Mouse (Mus musculus): Measurements from ENCODE around the gene 1520401A03Rik. TPM values are rescaled to one million over a fixed set of nuclear protein-coding genes. Genes with fewer than 3 reads are reported as not detected.
A peak's percentile ranks its signal among the peaks of the same experiment; 100 is the strongest.

Gene 1520401A03Rik
- total and polyA plus RNA-seq, 2 experiments from 2014 or later = not detected

DNA sequence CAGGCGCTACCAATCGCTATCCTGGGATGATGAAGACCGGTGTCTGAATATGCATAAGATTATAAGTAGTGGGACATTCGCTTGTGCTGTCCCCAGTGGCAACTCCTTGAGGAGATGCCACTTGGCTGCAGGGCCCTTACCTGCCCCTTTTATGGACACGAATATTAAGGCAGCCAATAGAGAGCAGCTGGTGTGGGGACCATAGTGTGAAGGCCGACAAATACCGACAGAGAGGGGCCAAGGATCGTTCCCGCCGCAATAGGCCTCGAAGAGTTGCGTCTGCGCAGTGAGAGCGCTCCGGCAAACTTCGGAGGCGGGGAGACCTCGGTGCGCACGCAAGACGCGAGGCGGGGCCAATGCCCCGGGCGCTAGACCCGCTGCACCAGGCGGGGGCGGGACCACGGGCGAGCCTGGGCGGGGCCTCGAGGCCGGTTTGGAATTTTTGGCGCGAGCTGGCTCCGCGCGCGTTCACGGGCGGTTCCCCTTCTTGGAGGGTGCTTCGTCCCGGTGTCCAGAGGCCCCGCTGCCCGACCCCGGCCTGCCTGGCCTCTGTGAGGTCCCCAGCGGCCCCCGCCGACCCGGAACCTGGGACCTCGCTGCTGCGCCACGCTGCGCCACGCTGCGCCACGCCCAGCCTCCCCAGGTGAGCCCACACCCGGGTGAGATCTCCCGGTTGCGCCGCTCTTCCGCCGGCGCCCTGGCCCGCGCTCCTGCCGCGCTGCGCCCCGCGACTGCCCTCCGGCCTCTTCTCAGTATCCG is 3.6 kb upstream of the 1520401A03Rik start, which contains the start of gene Pkmyt1:
Pkmyt1 (plus strand) TSS at position 338 of the 759 bp plus-strand sequence.
- Histone ChIP-seq H3K4me1 (ENCODE audit: insufficient read depth, low read length) (0 out of 2 replicates have a peak, but pooled peaks cover 5% of the 10 kb centered on the region), H3K9me3 (ENCODE audit: low read length) (no peaks in the 10 kb centered on the region), H3K9ac (replicated peaks; ENCODE audit: low read length, poor library complexity, severe bottlenecking) (peak within 1 kb of the TSS; percentile 69), H3K27ac (ENCODE audit: low read depth, low read length) (peak within 1 kb of the TSS; percentile 72), H3K4me2 (ENCODE audit: low read depth, low read length, poor library complexity, severe bottlenecking) (peak within 1 kb of the TSS; percentile 95), H3K4me3 (ENCODE audit: low read depth, low read length) (peak within 1 kb of the TSS; percentile 86), H3K36me3 (ENCODE audit: insufficient read depth, low read length) (no peaks in the 10 kb centered on the region), H3K27me3 (ENCODE audit: insufficient read depth, low read length) (no peaks in the 10 kb centered on the region)
- TF ChIP-seq CTCF (IDR thresholded peaks at IDR 0.05) = 0 out of 2 replicates have a peak, but pooled peaks have one; percentile 20
- ATAC-seq (ENCODE audit: low FRiP score) = peak; percentile 93
- DNase-seq (ENCODE audit: low spot score) = peak; percentile 96
- 1% methylated on average over 61 of the region's 73 CpGs for WGBS

DNA sequence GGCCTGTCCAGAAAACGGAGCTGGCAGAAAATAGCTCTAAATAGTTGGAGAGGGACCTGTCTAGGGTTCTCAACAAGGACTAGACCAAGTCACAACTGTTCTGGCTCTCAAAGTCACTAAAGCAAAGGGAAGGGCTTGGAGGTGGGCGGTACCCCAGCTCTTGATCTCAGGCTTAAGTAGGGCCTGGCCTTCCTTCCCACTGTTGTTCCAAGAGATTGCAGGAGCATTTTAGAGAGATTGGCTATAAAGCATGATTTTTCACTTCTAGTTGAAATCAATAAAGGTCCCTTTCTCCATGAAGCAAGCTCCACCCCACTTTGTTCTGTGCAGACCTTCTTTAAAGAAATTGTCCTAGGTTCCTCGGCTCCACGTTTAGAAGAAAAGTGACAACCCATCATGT is 2.9 kb upstream of the 1520401A03Rik start:
- no peaks in the 10 kb centered on the region for H3K9me3 ChIP-seq (ENCODE audit: low read length)
- no peaks in the 10 kb centered on the region for H3K27me3 ChIP-seq (ENCODE audit: insufficient read depth, low read length)
- no peak for TF ChIP-seq CTCF (IDR thresholded peaks at IDR 0.05)
- DNase-seq (ENCODE audit: low spot score) (no peak), ATAC-seq (ENCODE audit: low FRiP score) (no peak)
- 0 out of 2 replicates have a peak, but pooled peaks cover 5% of the 10 kb centered on the region for H3K4me1 ChIP-seq (ENCODE audit: insufficient read depth, low read length)
- peak overlapping the region; percentile 72 for H3K27ac ChIP-seq (ENCODE audit: low read depth, low read length)
- H3K4me3 ChIP-seq (ENCODE audit: low read depth, low read length) = peak overlapping the region; percentile 86; the same call in 1 of the 2 replicates
- peak overlapping the region; percentile 69 for H3K9ac ChIP-seq (replicated peaks; ENCODE audit: low read length, poor library complexity, severe bottlenecking)
- H3K36me3 ChIP-seq (ENCODE audit: insufficient read depth, low read length) = no peaks in the 10 kb centered on the region
- WGBS = 63% methylated on average over 4 of the region's 4 CpGs
- H3K4me2 ChIP-seq (ENCODE audit: low read depth, low read length, poor library complexity, severe bottlenecking) = peak overlapping the region; percentile 95

DNA sequence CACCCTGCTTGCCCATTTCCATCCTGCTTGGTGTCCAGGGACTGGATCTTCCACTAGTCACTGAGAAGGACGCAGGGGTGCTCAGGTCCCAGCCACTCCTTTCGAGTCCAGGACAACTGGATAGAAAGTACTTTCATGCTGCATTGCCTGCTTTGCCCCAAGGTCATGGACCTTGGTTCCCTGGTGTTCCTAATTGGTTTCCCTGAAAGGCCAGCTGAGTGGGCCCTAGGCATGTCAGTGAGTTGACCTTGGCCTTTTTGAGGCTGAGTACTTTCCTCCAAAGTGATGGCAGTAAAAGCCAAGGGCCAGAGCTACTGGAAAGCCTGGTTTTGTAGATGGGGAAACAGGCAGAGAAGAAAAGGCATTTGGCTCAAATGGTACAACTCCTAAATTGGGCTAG is 697 bp downstream of the 1520401A03Rik start:
- TF ChIP-seq CTCF (IDR thresholded peaks at IDR 0.05) = no peak
- no peak overlapping the region for H3K27ac ChIP-seq (ENCODE audit: low read depth, low read length)
- H3K9ac ChIP-seq (replicated peaks; ENCODE audit: low read length, poor library complexity, severe bottlenecking) = no peak overlapping the region
- H3K4me2 ChIP-seq (ENCODE audit: low read depth, low read length, poor library complexity, severe bottlenecking) = no peak overlapping the region
- 0 out of 2 replicates have a peak, but pooled peaks cover 5% of the 10 kb centered on the region for H3K4me1 ChIP-seq (ENCODE audit: insufficient read depth, low read length)
- H3K27me3 ChIP-seq (ENCODE audit: insufficient read depth, low read length) = no peaks in the 10 kb centered on the region
- WGBS = 69% methylated on average over 2 of the region's 2 CpGs
- H3K36me3 ChIP-seq (ENCODE audit: insufficient read depth, low read length) = no peaks in the 10 kb centered on the region
- no peak overlapping the region for H3K4me3 ChIP-seq (ENCODE audit: low read depth, low read length)
- no peaks in the 10 kb centered on the region for H3K9me3 ChIP-seq (ENCODE audit: low read length)
- no peak for ATAC-seq (ENCODE audit: low FRiP score)
- no peak for DNase-seq (ENCODE audit: low spot score)

DNA sequence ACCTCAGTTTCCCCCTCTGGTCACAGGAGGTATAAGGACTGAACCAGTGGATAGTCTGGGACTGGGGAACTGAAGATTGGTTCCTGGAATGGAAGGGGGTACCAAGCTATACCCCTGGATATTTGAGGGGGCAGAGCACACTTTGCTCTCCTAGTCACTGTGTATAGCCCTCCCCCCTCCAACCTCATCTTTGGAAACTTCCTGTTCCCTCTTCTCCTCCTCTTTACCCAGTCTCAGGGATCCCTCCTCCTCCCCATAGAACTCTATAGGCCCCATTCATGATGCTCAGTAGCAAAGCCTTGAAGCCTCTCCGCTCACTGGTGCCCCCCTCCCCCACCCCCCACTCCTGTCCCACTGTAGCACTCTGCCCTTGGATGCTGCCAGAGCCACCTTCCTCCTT is 3.1 kb downstream of the 1520401A03Rik start:
- Histone ChIP-seq H3K36me3 (ENCODE audit: insufficient read depth, low read length) (no peaks in the 10 kb centered on the region), H3K27ac (ENCODE audit: low read depth, low read length) (no peak overlapping the region), H3K4me2 (ENCODE audit: low read depth, low read length, poor library complexity, severe bottlenecking) (no peak overlapping the region), H3K9me3 (ENCODE audit: low read length) (no peaks in the 10 kb centered on the region), H3K27me3 (ENCODE audit: insufficient read depth, low read length) (no peaks in the 10 kb centered on the region), H3K4me1 (ENCODE audit: insufficient read depth, low read length) (no peaks in the 10 kb centered on the region), H3K9ac (replicated peaks; ENCODE audit: low read length, poor library complexity, severe bottlenecking) (no peak overlapping the region), H3K4me3 (ENCODE audit: low read depth, low read length) (no peak overlapping the region)
- DNase-seq (ENCODE audit: low spot score) (no peak), ATAC-seq (ENCODE audit: low FRiP score) (no peak)
- WGBS = 42% methylated on average over 1 of the region's 1 CpGs
- no peak for TF ChIP-seq CTCF (IDR thresholded peaks at IDR 0.05)

DNA sequence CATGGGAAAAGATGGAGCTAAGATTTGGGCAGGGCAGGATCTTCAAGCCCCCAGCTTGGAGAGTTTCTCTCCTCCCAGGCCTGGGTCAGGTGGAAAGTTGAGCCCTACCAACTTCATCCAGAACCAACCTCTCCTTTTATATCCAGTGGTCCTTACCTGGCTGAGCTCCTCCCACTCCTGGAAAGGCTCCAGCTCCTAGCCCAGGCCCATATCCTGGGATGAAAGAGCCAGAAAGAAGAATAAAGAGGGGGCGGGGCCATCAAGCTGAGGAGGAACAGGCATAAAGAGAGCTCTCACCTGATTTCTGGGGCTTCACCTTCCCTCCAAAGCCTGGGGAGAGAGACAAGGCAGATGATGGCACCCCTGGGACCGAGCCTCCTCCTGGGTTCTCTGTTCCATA is 5.6 kb downstream of the 1520401A03Rik start:
- DNase-seq (ENCODE audit: low spot score) (no peak), ATAC-seq (ENCODE audit: low FRiP score) (no peak)
- Histone ChIP-seq H3K9me3 (ENCODE audit: low read length) (no peaks in the 10 kb centered on the region), H3K27ac (ENCODE audit: low read depth, low read length) (no peak overlapping the region), H3K4me3 (ENCODE audit: low read depth, low read length) (no peak overlapping the region), H3K36me3 (ENCODE audit: insufficient read depth, low read length) (no peaks in the 10 kb centered on the region), H3K27me3 (ENCODE audit: insufficient read depth, low read length) (no peaks in the 10 kb centered on the region), H3K4me2 (ENCODE audit: low read depth, low read length, poor library complexity, severe bottlenecking) (no peak overlapping the region), H3K9ac (replicated peaks; ENCODE audit: low read length, poor library complexity, severe bottlenecking) (no peak overlapping the region), H3K4me1 (ENCODE audit: insufficient read depth, low read length) (no peaks in the 10 kb centered on the region)
- no peak for TF ChIP-seq CTCF (IDR thresholded peaks at IDR 0.05)
- 58% methylated on average over 2 of the region's 2 CpGs for WGBS

DNA sequence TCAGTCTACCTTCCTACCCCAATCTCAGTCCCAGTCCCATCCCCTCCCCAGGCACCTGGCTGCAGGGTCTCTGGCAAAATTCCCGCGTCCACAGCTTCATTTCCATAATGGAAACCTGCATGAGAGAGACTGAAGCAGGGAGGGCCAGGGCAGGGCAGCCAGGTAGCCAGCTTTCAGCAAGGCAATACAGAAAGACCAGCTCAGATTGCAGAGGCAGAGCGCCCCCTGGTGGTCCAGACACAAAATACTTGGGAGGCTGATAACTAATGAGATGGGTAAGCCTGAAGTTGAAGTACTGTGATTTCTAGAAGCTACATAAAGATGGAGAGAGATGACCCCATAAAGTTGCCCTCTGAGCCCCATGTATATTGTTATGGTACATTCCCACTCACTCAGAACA is 16.4 kb downstream of the 1520401A03Rik start:
- 0% methylated on average over 3 of the region's 3 CpGs for WGBS

More for the DNA sequence above, 16.4 kb downstream of the 1520401A03Rik start:
- no peak overlapping the region for H3K4me2 ChIP-seq (ENCODE audit: low read depth, low read length, poor library complexity, severe bottlenecking)
- H3K4me3 ChIP-seq (ENCODE audit: low read depth, low read length) = no peak overlapping the region
- H3K9ac ChIP-seq (replicated peaks; ENCODE audit: low read length, poor library complexity, severe bottlenecking) = no peak overlapping the region
- ATAC-seq (ENCODE audit: low FRiP score) (peak; percentile 53; the same call in 1 of the 2 replicates), DNase-seq (ENCODE audit: low spot score) (peak; percentile 78)
- H3K9me3 ChIP-seq (ENCODE audit: low read length) = no peaks in the 10 kb centered on the region
- H3K27ac ChIP-seq (ENCODE audit: low read depth, low read length) = no peak overlapping the region
- no peaks in the 10 kb centered on the region for H3K4me1 ChIP-seq (ENCODE audit: insufficient read depth, low read length)
- no peaks in the 10 kb centered on the region for H3K27me3 ChIP-seq (ENCODE audit: insufficient read depth, low read length)
- no peaks in the 10 kb centered on the region for H3K36me3 ChIP-seq (ENCODE audit: insufficient read depth, low read length)
- peak; percentile 93 for TF ChIP-seq CTCF (IDR thresholded peaks at IDR 0.05)

Measured in midbrain, postnatal 0 days (tissue).